Mouse (Mus musculus): ENCODE data around the gene Tm9sf3.

The Tm9sf3 gene

GRCm38 (mm10) chr19:41176881-41177280, 86.9 kb downstream of the Tm9sf3 start:
- DNase-seq (ENCODE audit: low read depth, low spot score): no peak

DNA sequence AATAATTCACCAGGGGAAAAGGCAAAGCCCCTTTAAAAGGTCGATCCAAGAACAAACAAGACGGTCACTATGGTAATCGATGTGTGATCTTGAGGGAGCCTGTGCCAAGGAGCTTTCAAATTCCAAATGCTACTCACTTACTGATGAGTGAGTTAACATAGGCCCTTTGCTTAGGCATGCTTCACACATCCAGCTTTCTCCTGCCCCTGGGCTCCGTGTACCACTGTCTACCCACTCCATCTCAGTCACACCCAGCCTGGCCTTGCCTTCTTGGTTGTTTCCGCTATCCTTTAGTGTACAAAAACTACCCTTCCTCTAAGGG, 97.9 kb downstream of the Tm9sf3 start:
- no peak for DNase-seq (ENCODE audit: low read depth, low spot score)

DNA sequence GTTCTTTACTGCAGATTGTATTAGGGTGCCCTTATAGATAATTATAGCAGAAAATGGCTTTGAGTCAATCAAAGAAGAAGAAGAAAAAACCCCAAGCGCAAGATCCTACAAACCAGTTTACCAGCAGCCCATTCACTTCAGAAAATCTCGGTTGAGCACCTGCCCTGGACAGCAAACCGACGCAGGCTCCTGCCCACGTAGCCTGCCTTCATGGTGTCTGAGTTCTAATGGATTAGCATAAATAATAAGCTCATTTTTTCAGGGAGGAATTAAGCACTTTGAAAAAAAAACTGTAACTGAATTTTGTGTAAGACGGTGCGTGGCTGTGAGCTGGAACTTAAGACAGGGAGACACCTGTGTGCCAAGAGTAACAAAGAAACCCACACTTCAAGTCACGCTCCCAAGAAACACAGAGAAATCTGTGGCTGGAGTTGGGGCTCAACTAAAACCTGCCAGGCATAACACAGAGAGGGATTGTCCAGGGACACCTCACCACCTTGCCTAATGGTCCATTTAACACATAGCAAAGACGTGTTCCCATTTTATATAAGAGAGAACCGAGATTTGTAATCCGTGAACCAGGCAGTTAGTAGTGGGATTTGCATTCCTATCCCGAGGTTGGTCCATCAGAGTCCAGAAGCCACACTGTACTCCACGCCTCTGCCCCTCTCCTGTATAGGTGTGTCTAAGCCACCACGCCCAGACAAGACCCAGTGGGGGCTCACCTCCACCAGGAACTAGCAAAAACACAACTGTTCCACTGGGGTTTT, 98.5 kb downstream of the Tm9sf3 start:
- DNase-seq (ENCODE audit: low read depth, low spot score): no peak

DNA sequence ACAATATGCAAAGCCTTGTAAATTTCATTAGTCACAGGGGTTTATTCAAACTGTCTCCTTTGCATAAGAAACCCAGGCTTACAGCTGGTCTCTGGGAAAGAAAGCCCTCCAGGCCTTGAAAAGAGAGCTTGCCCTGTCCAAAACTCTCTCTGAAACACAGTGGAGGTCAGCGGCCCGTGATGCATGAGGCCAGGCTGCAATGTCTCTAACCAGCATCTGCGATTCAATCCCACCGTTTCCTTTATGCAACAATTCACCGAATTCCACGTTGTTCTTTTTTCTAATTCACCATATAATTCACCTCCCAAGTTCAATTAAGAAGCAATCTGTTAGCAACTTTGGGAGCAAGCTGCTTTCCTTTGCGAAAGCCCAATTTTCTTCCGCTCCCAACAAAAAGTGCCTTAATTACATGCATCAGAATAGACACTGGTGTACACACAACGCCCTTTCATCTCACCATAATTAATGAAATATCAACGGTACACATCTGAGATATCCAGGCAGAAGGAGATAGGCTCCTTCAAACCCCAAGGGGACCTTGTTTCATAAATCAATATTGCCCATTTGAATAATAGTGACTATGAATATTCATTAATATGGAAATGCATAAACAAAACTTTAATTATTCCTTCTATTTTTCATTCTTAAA, 99.2 kb downstream of the Tm9sf3 start:
- DNase-seq (ENCODE audit: low read depth, low spot score): no peak

All from ES-CJ7 (cell line).